ENCODE assay signal across 18 mouse cellular contexts in the genomic region with DNA sequence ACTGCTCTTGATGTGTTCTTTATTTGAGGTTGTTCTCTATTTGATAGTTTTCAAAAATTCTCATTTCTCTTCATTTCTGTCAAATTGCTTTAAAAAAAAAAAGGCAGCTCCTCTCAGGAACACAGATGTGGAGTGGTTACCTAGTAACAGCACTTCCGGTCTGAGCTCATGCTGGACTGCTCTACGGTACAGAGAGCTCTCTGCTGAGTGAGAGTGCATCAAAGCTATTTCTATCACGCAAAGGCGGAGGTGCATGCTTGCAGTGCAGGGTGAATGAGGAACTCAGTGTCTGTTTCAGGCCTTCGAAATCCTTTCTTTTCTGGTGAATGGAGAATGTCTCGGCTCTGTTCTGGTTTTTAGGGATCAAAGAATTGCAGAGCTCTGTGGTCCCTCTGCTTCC. TPM values are rescaled to one million over a fixed set of nuclear protein-coding genes. Genes with fewer than 3 reads are reported as not detected.
A peak's percentile ranks its signal among the peaks of the same experiment; 100 is the strongest.
DNase-seq lines count a peak whose midpoint lies in the region; ATAC-seq and TF ChIP-seq lines count a peak whose summit lies in the region.
"Had no signal": no experiment of that assay in that cellular context is flagged by ENCODE, and none has a peak within 500 bp of the region (broad histone marks: within the 10 kb centered on the region; RNA-seq: fewer than 3 reads in every experiment).

No protein-coding gene starts in this region.

- no peak for DNase-seq in forebrain, embryonic 10.5 days (ENCODE audit: extremely low spot score, low spot score)
- DNase-seq in lung, adult 18-20 months: no peak
- peak; percentile 73 for DNase-seq in brain, embryonic 14.5 days (ENCODE audit: low read depth)
- DNase-seq in hindbrain, postnatal 0 days (ENCODE audit: low spot score): peak; percentile 45
- no peak for DNase-seq in kidney, adult 18-20 months
- no peak for DNase-seq in thymus, postnatal 14 days
- DNase-seq: cerebellum, postnatal 36 days; heart, adult 18-20 months; heart, postnatal 4 days; kidney, postnatal 25 days; liver; lung, postnatal 14 days; thymus, postnatal 4 days had no signal

- no peaks in the 10 kb centered on the region for H3K4me1 ChIP-seq in forebrain, embryonic 13.5 days
- H3K4me1 ChIP-seq in forebrain, embryonic 10.5 days: peaks cover 9% of the 10 kb centered on the region
- no peaks in the 10 kb centered on the region for H3K4me1 ChIP-seq in lung, embryonic 16.5 days (replicated peaks; ENCODE audit: control insufficient read depth, insufficient read depth, low read length)
- H3K4me1 ChIP-seq in hindbrain, postnatal 0 days (ENCODE audit: insufficient read depth, low read length): no peaks in the 10 kb centered on the region

- WGBS in forebrain, embryonic 13.5 days: 32% methylated on average over 6 of the region's 6 CpGs
- WGBS in forebrain, embryonic 10.5 days: 62% methylated on average over 6 of the region's 6 CpGs
- 37% methylated on average over 6 of the region's 6 CpGs for WGBS in lung, embryonic 16.5 days
- 19% methylated on average over 6 of the region's 6 CpGs for WGBS in hindbrain, postnatal 0 days

- H3K27me3 ChIP-seq in forebrain, embryonic 13.5 days: no peaks in the 10 kb centered on the region
- H3K27me3 ChIP-seq in forebrain, embryonic 10.5 days (ENCODE audit: poor library complexity, severe bottlenecking): no peaks in the 10 kb centered on the region
- H3K27me3 ChIP-seq in lung, embryonic 16.5 days (ENCODE audit: control insufficient read depth, insufficient read depth, low read depth, low read length): no peaks in the 10 kb centered on the region
- H3K27me3 ChIP-seq in hindbrain, postnatal 0 days (ENCODE audit: insufficient read depth, low read length): no peaks in the 10 kb centered on the region

- no peak overlapping the region for H3K4me2 ChIP-seq in forebrain, embryonic 13.5 days
- H3K4me2 ChIP-seq in lung, embryonic 16.5 days (ENCODE audit: low read depth, low read length): no peak overlapping the region
- no peak overlapping the region for H3K4me2 ChIP-seq in hindbrain, postnatal 0 days (ENCODE audit: low read depth, low read length)

- H3K9ac ChIP-seq in forebrain, embryonic 13.5 days: no peak overlapping the region
- no peak overlapping the region for H3K9ac ChIP-seq in lung, embryonic 16.5 days (ENCODE audit: low read length)
- H3K9ac ChIP-seq in hindbrain, postnatal 0 days (replicated peaks; ENCODE audit: low read length): no peak overlapping the region

- H3K27ac ChIP-seq in forebrain, embryonic 13.5 days: no peak overlapping the region
- no peak overlapping the region for H3K27ac ChIP-seq in forebrain, embryonic 10.5 days
- H3K27ac ChIP-seq in lung, embryonic 16.5 days (ENCODE audit: low read length): no peak overlapping the region
- H3K27ac ChIP-seq in hindbrain, postnatal 0 days: no peak overlapping the region

- no peak overlapping the region for H3K4me3 ChIP-seq in forebrain, embryonic 13.5 days
- no peak overlapping the region for H3K4me3 ChIP-seq in forebrain, embryonic 10.5 days
- no peak overlapping the region for H3K4me3 ChIP-seq in lung, embryonic 16.5 days (ENCODE audit: low read length)
- H3K4me3 ChIP-seq in hindbrain, postnatal 0 days (ENCODE audit: low read length): no peak overlapping the region

- no peak for TF ChIP-seq POLR2A in brain, embryonic 14.5 days (IDR thresholded peaks at IDR 0.05; ENCODE audit: borderline replicate concordance, extremely low read depth, insufficient read depth, insufficient read length, poor library complexity, severe bottlenecking)

- no peaks in the 10 kb centered on the region for H3K36me3 ChIP-seq in forebrain, embryonic 13.5 days (ENCODE audit: poor library complexity, severe bottlenecking)
- H3K36me3 ChIP-seq in forebrain, embryonic 10.5 days (replicated peaks): no peaks in the 10 kb centered on the region
- no peaks in the 10 kb centered on the region for H3K36me3 ChIP-seq in lung, embryonic 16.5 days (ENCODE audit: control insufficient read depth, insufficient read depth, low read length)
- H3K36me3 ChIP-seq in hindbrain, postnatal 0 days (ENCODE audit: insufficient read depth, low read length): no peaks in the 10 kb centered on the region

- ATAC-seq in forebrain, embryonic 13.5 days: peak; percentile 83
- ATAC-seq in lung, embryonic 16.5 days (ENCODE audit: low read depth): 0 out of 2 replicates have a peak, but pooled peaks have one; percentile 70
- ATAC-seq in hindbrain, postnatal 0 days: peak; percentile 83
- ATAC-seq: activated CD4-positive, CD25-positive, alpha-beta regulatory T cell, adult 4 months had no signal

- H3K9me3 ChIP-seq in forebrain, embryonic 13.5 days (replicated peaks): no peaks in the 10 kb centered on the region
- no peaks in the 10 kb centered on the region for H3K9me3 ChIP-seq in forebrain, embryonic 10.5 days
- H3K9me3 ChIP-seq in lung, embryonic 16.5 days (ENCODE audit: control insufficient read depth, low read length): no peaks in the 10 kb centered on the region
- no peaks in the 10 kb centered on the region for H3K9me3 ChIP-seq in hindbrain, postnatal 0 days (ENCODE audit: low read length)

- no peak for TF ChIP-seq CTCF in brain, embryonic 14.5 days (IDR thresholded peaks at IDR 0.05; ENCODE audit: borderline replicate concordance, extremely low read depth, insufficient read depth, insufficient read length)
- TF ChIP-seq CTCF in hindbrain, postnatal 0 days (IDR thresholded peaks at IDR 0.05; ENCODE audit: low read depth): no peak

RNA-seq across cellular contexts. Expression of gene Col9a1, which starts 41.6 kb away (rescaled TPM):
- 0.84 and 1.8 TPM in 2 replicates for polyA plus RNA-seq in forebrain, embryonic 13.5 days (2015; fragmentation: Nextera tagmentation; extraction: Ambion mirVana)
- polyA plus RNA-seq in forebrain, embryonic 10.5 days (2016; fragmentation: Nextera tagmentation; extraction: Ambion mirVana): 20.3 and 32.1 TPM in 2 replicates
- 12.7 and 13.1 TPM in 2 replicates for polyA plus RNA-seq in lung, embryonic 16.5 days (2015; fragmentation: Nextera tagmentation; extraction: Ambion mirVana)
- polyA plus RNA-seq in brain, embryonic 14.5 days (2012; rRNA removed): 1.4 and 1.5 TPM in 2 replicates
- 2.4 and 3.7 TPM in 2 replicates for total RNA-seq in hindbrain, postnatal 0 days (2014; rRNA removed)
- 3.0 TPM in 2 replicates for polyA plus RNA-seq in hindbrain, postnatal 0 days (2015; fragmentation: Nextera tagmentation; extraction: Ambion mirVana)
- total RNA-seq: monocyte, adult 5-6 weeks had no signal
- polyA plus RNA-seq: activated CD4-positive, CD25-positive, alpha-beta regulatory T cell, adult 4 months; spleen, adult 2 months had no signal

Comparison
In these comparisons a context has a peak if more than half of its experiments do, and no peak if none do; other contexts are left out.
1. DNase-seq: peak in brain, embryonic 14.5 days (single experiment) and hindbrain, postnatal 0 days (single experiment); none in forebrain, embryonic 10.5 days (single experiment), lung, adult 18-20 months (0 of 2), kidney, adult 18-20 months (single experiment) and thymus, postnatal 14 days (single experiment).
2. Peak in every context shown above with its lines, with median percentiles within 50 percentile points of each other: ATAC-seq.